Mouse (Mus musculus): ENCODE results near the gene Senp5. TPM values are rescaled to one million over a fixed set of nuclear protein-coding genes. Genes with fewer than 3 reads are reported as not detected.
A peak's percentile ranks its signal among the peaks of the same experiment; 100 is the strongest.

The Senp5 gene
- polyA plus RNA-seq, 1 experiment: not detected

DNA sequence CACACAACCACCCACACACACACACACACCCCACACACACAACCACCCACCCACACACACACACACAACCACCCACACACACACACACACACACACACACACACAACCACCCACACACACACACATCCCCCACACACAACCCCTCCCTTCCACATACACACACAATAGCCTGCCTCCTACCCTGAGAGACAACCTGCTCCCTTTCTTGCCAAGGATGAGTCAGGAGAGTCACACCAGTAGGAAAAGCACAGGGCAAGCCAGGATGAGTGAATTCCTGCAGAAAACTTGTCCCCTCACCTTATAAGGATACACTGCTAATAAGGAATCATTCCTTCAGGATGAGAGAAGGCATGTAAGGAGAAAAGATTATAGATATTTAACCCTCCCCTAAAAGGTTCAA, 9.1 kb downstream of the Senp5 start:
- Histone ChIP-seq H3K4me1 (ENCODE audit: control insufficient read depth, insufficient read depth, low read length) (0 out of 2 replicates have a peak, but pooled peaks cover 5% of the 10 kb centered on the region), H3K4me3 (ENCODE audit: insufficient read depth, low read depth, low read length) (no peak overlapping the region), H3K27ac (ENCODE audit: insufficient read depth, low read depth, low read length) (no peak overlapping the region)
- TF ChIP-seq POLR2A (IDR thresholded peaks at IDR 0.05; ENCODE audit: insufficient read depth, low read depth, low read length) (no peak), CTCF (IDR thresholded peaks at IDR 0.05; ENCODE audit: insufficient read depth, low read depth, low read length) (no peak)

- WGBS: 95% methylated on average over 4 of the region's 4 CpGs
- TF ChIP-seq CTCF (IDR thresholded peaks at IDR 0.05; ENCODE audit: insufficient read depth, low read depth, low read length) (no peak), POLR2A (IDR thresholded peaks at IDR 0.05; ENCODE audit: insufficient read depth, low read depth, low read length) (no peak)
- H3K4me3 ChIP-seq (ENCODE audit: insufficient read depth, low read depth, low read length): no peak overlapping the region
- H3K27ac ChIP-seq (ENCODE audit: insufficient read depth, low read depth, low read length): no peak overlapping the region
- H3K4me1 ChIP-seq (ENCODE audit: control insufficient read depth, insufficient read depth, low read length): 0 out of 2 replicates have a peak, but pooled peaks cover 5% of the 10 kb centered on the region
Observed at GRCm38 (mm10) chr16:31993195-31993594, 9.9 kb downstream of the Senp5 start.

DNA sequence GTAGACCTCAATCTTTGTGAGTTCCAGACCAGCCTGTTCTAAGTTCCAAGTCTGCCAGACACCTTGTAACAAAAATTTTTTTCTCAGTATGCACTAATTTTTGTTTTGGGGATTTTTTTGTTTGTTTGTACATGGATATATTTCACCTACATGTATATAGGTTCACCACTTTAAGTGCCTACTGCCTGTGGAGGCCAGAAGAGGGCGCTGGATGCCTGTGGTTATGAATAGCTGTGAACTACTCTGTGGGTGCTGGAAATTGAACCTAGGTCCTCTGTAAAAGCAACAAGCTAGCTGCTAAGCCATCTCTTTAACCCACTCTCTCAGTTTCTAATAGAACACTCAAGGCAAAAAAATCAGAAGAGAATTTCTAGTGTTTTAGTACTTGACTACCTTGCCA, 11.0 kb downstream of the Senp5 start:
- Histone ChIP-seq H3K27ac (ENCODE audit: insufficient read depth, low read depth, low read length) (no peak overlapping the region), H3K4me3 (ENCODE audit: insufficient read depth, low read depth, low read length) (no peak overlapping the region), H3K4me1 (ENCODE audit: control insufficient read depth, insufficient read depth, low read length) (0 out of 2 replicates have a peak, but pooled peaks cover 5% of the 10 kb centered on the region)
- TF ChIP-seq CTCF (IDR thresholded peaks at IDR 0.05; ENCODE audit: insufficient read depth, low read depth, low read length) (no peak), POLR2A (IDR thresholded peaks at IDR 0.05; ENCODE audit: insufficient read depth, low read depth, low read length) (no peak)
- WGBS: 58% methylated on average over 1 of the region's 1 CpGs

GRCm38 (mm10) chr16:31980946-31981345, 22.1 kb downstream of the Senp5 start:
- 80% methylated on average over 5 of the region's 5 CpGs for WGBS
- no peaks in the 10 kb centered on the region for H3K4me1 ChIP-seq (ENCODE audit: control insufficient read depth, insufficient read depth, low read length)
- H3K27ac ChIP-seq (ENCODE audit: insufficient read depth, low read depth, low read length): no peak overlapping the region
- TF ChIP-seq POLR2A (IDR thresholded peaks at IDR 0.05; ENCODE audit: insufficient read depth, low read depth, low read length): no peak
- TF ChIP-seq CTCF (IDR thresholded peaks at IDR 0.05; ENCODE audit: insufficient read depth, low read depth, low read length): no peak
- no peak overlapping the region for H3K4me3 ChIP-seq (ENCODE audit: insufficient read depth, low read depth, low read length)

GRCm38 (mm10) chr16:31979501-31979900, 23.6 kb downstream of the Senp5 start:
- Histone ChIP-seq H3K27ac (ENCODE audit: insufficient read depth, low read depth, low read length) (no peak overlapping the region), H3K4me3 (ENCODE audit: insufficient read depth, low read depth, low read length) (no peak overlapping the region), H3K4me1 (ENCODE audit: control insufficient read depth, insufficient read depth, low read length) (no peaks in the 10 kb centered on the region)
- WGBS: 97% methylated on average over 3 of the region's 3 CpGs
- TF ChIP-seq POLR2A (IDR thresholded peaks at IDR 0.05; ENCODE audit: insufficient read depth, low read depth, low read length): no peak
- no peak for TF ChIP-seq CTCF (IDR thresholded peaks at IDR 0.05; ENCODE audit: insufficient read depth, low read depth, low read length)

- H3K4me1 ChIP-seq (ENCODE audit: control insufficient read depth, insufficient read depth, low read length): no peaks in the 10 kb centered on the region
- TF ChIP-seq CTCF (IDR thresholded peaks at IDR 0.05; ENCODE audit: insufficient read depth, low read depth, low read length) (no peak), POLR2A (IDR thresholded peaks at IDR 0.05; ENCODE audit: insufficient read depth, low read depth, low read length) (no peak)
- 94% methylated on average over 4 of the region's 4 CpGs for WGBS
- no peak overlapping the region for H3K4me3 ChIP-seq (ENCODE audit: insufficient read depth, low read depth, low read length)
- no peak overlapping the region for H3K27ac ChIP-seq (ENCODE audit: insufficient read depth, low read depth, low read length)
Observed at GRCm38 (mm10) chr16:31975258-31975657, 27.8 kb downstream of the Senp5 start.

DNA sequence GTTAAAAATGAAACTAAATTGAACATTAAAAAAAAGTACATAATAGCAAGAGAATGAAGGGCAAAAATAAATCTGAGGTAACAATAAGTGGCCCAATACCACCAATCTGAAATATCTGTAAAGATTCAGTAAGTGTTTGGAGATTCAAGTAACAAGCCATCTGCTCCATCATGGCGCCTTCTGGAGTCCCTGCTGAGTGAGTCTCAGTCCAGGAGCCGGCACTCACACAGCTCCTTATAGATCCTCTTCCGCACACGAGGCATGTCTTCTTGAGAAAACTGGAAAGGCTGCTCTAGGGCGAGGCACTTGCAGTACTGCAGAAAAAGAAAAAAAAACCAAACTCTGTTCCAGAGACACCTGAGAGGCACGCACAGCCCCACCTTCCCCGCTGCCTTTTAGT, 39.9 kb downstream of the Senp5 start:
- no peak overlapping the region for H3K4me3 ChIP-seq (ENCODE audit: insufficient read depth, low read depth, low read length)
- H3K27ac ChIP-seq (ENCODE audit: insufficient read depth, low read depth, low read length): no peak overlapping the region
- 84% methylated on average over 7 of the region's 7 CpGs for WGBS
- no peaks in the 10 kb centered on the region for H3K4me1 ChIP-seq (ENCODE audit: control insufficient read depth, insufficient read depth, low read length)
- TF ChIP-seq CTCF (IDR thresholded peaks at IDR 0.05; ENCODE audit: insufficient read depth, low read depth, low read length) (no peak), POLR2A (IDR thresholded peaks at IDR 0.05; ENCODE audit: insufficient read depth, low read depth, low read length) (no peak)

DNA sequence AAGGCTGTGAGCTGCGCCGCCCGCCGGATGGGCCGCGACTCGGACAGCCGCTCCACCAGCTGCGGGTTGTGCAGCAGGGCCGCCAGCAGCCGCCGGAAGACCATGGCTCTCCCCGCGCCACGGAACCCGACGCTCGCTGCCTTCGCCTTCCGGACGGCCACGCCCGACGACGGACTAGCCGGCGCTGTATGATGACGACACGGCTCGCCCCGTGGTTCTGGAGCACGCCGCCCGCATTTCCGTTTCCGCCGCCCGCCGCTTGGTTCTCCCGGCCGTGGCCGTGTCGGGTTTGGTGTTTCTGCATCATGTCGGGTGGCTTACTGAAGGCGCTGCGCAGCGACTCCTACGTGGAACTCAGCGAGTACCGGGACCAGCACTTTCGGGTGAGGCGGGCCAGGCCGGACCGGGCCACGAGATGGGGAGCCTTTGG, 54.7 kb downstream of the Senp5 start, which contains the start of the genes 0610012G03Rik and Ncbp2:
TSS of gene 0610012G03Rik (minus strand) at position 150 of the 430 bp plus-strand sequence.
TSS of gene Ncbp2 (plus strand) at position 169 of the 430 bp plus-strand sequence.
- H3K27ac ChIP-seq (ENCODE audit: insufficient read depth, low read depth, low read length): peak within 1 kb of the TSS; percentile 62
- peaks cover 24% of the 10 kb centered on the region for H3K4me1 ChIP-seq (ENCODE audit: control insufficient read depth, insufficient read depth, low read length)
- TF ChIP-seq POLR2A (IDR thresholded peaks at IDR 0.05; ENCODE audit: insufficient read depth, low read depth, low read length) (peak; percentile 56), CTCF (IDR thresholded peaks at IDR 0.05; ENCODE audit: insufficient read depth, low read depth, low read length) (no peak)
- under 1% methylated on average over 55 of the region's 55 CpGs for WGBS
- H3K4me3 ChIP-seq (ENCODE audit: insufficient read depth, low read depth, low read length): peak within 1 kb of the TSS; percentile 60

GRCm38 (mm10) chr16:31947901-31948316, 55.2 kb downstream of the Senp5 start:
- Histone ChIP-seq H3K4me3 (ENCODE audit: insufficient read depth, low read depth, low read length) (peak overlapping the region; percentile 60), H3K27ac (ENCODE audit: insufficient read depth, low read depth, low read length) (peak overlapping the region; percentile 62), H3K4me1 (ENCODE audit: control insufficient read depth, insufficient read depth, low read length) (peaks cover 24% of the 10 kb centered on the region)
- TF ChIP-seq CTCF (IDR thresholded peaks at IDR 0.05; ENCODE audit: insufficient read depth, low read depth, low read length): no peak
- no peak for TF ChIP-seq POLR2A (IDR thresholded peaks at IDR 0.05; ENCODE audit: insufficient read depth, low read depth, low read length)
- WGBS: under 1% methylated on average over 38 of the region's 38 CpGs
